Mouse (Mus musculus): ENCODE results near the gene Esr1. TPM values are rescaled to one million over a fixed set of nuclear protein-coding genes. Genes with fewer than 3 reads are reported as not detected.

The Esr1 gene
- polyA plus RNA-seq, 1 experiment = not detected

DNA sequence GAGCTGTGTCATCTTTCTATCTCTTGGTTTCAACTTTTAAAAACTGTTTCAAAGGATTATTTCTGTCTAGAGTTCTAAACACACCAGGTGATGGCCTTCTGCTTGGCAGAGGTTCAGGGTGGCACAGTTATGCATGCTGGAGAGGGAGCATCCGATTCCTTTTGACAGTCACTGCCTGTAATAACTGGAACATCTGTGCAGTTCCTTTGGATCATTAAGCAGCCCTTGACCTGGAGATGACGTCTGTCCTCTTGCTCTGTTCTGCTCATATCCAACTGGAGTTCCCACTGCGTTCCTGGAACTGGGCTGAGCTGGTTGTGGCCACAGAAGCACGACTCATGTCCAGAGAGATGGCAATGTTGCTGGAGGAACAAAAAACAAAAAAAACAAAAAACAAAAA is 21.8 kb upstream of the Esr1 start:
- TF ChIP-seq POLR2A (IDR thresholded peaks at IDR 0.05; ENCODE audit: insufficient read depth, low read length) (no peak), EP300 (IDR thresholded peaks at IDR 0.05; ENCODE audit: insufficient read depth, low read depth, low read length) (no peak), CTCF (IDR thresholded peaks at IDR 0.05; ENCODE audit: low read depth, low read length) (no peak)
- Histone ChIP-seq H3K4me1 (ENCODE audit: control insufficient read depth, insufficient read depth, low read length) (no peaks in the 10 kb centered on the region), H3K9ac (ENCODE audit: low read depth, poor library complexity, severe bottlenecking) (no peak overlapping the region), H3K27me3 (ENCODE audit: control insufficient read depth, insufficient read depth, low read length, poor library complexity, severe bottlenecking) (no peaks in the 10 kb centered on the region), H3K4me3 (ENCODE audit: low read depth, low read length) (no peak overlapping the region), H3K36me3 (ENCODE audit: control insufficient read depth, insufficient read depth, low read length, poor library complexity, severe bottlenecking) (no peaks in the 10 kb centered on the region), H3K9me3 (replicated peaks; ENCODE audit: control insufficient read depth, insufficient read depth, low read length, poor library complexity, severe bottlenecking) (peaks cover 4% of the 10 kb centered on the region; the same call in 1 of the 2 replicates), H3K27ac (ENCODE audit: insufficient read depth, low read length) (no peak overlapping the region)

DNA sequence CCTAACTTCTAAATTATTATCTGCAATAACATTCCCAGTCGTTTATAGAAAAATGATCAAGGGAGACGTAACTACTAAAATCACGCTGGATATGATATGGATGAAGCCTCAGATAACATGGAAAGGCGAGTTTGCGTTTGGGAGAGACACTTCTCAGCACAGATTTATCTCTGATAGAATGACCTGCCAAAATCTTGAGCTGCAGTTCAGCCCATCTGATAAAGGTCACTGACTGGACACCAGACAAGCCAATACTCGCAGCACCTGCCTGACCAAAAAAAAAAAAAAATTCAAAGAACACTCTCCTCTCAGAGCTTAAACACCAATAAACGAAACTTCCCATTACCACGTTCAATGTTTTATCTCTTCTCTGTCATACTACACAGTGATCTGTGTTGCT is 20.4 kb upstream of the Esr1 start:
- no peak overlapping the region for H3K9ac ChIP-seq (ENCODE audit: low read depth, poor library complexity, severe bottlenecking)
- H3K27ac ChIP-seq (ENCODE audit: insufficient read depth, low read length) = no peak overlapping the region
- no peak for TF ChIP-seq EP300 (IDR thresholded peaks at IDR 0.05; ENCODE audit: insufficient read depth, low read depth, low read length)
- TF ChIP-seq POLR2A (IDR thresholded peaks at IDR 0.05; ENCODE audit: insufficient read depth, low read length) = no peak
- no peak for TF ChIP-seq CTCF (IDR thresholded peaks at IDR 0.05; ENCODE audit: low read depth, low read length)
- H3K36me3 ChIP-seq (ENCODE audit: control insufficient read depth, insufficient read depth, low read length, poor library complexity, severe bottlenecking) = no peaks in the 10 kb centered on the region
- H3K9me3 ChIP-seq (replicated peaks; ENCODE audit: control insufficient read depth, insufficient read depth, low read length, poor library complexity, severe bottlenecking) = peaks cover 4% of the 10 kb centered on the region; the same call in 1 of the 2 replicates
- H3K27me3 ChIP-seq (ENCODE audit: control insufficient read depth, insufficient read depth, low read length, poor library complexity, severe bottlenecking) = no peaks in the 10 kb centered on the region
- no peak overlapping the region for H3K4me3 ChIP-seq (ENCODE audit: low read depth, low read length)
- no peaks in the 10 kb centered on the region for H3K4me1 ChIP-seq (ENCODE audit: control insufficient read depth, insufficient read depth, low read length)

DNA sequence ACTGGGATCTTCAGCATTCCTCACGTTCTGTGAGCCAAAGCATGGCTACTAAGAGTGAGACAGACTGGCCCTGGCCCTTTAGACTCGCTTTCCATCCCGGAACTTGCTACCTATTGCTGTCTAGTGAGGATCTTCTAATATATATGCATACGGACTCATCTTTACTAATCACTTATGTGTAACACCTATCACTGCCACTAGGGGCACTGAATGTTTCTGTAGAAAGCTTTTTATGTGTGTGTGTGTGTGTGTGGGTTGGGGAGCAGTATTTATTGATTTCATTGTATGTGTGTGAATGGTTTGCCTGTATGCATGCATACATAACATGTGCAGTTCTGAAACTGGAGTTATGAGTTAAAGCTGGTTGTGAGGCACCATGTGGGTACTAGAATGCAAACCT is 17.6 kb upstream of the Esr1 start:
- H3K9me3 ChIP-seq (replicated peaks; ENCODE audit: control insufficient read depth, insufficient read depth, low read length, poor library complexity, severe bottlenecking) = no peaks in the 10 kb centered on the region
- H3K27me3 ChIP-seq (ENCODE audit: control insufficient read depth, insufficient read depth, low read length, poor library complexity, severe bottlenecking) = no peaks in the 10 kb centered on the region
- TF ChIP-seq POLR2A (IDR thresholded peaks at IDR 0.05; ENCODE audit: insufficient read depth, low read length) (no peak), EP300 (IDR thresholded peaks at IDR 0.05; ENCODE audit: insufficient read depth, low read depth, low read length) (no peak), CTCF (IDR thresholded peaks at IDR 0.05; ENCODE audit: low read depth, low read length) (no peak)
- H3K27ac ChIP-seq (ENCODE audit: insufficient read depth, low read length) = no peak overlapping the region
- no peaks in the 10 kb centered on the region for H3K36me3 ChIP-seq (ENCODE audit: control insufficient read depth, insufficient read depth, low read length, poor library complexity, severe bottlenecking)
- no peaks in the 10 kb centered on the region for H3K4me1 ChIP-seq (ENCODE audit: control insufficient read depth, insufficient read depth, low read length)
- H3K4me3 ChIP-seq (ENCODE audit: low read depth, low read length) = no peak overlapping the region
- no peak overlapping the region for H3K9ac ChIP-seq (ENCODE audit: low read depth, poor library complexity, severe bottlenecking)

DNA sequence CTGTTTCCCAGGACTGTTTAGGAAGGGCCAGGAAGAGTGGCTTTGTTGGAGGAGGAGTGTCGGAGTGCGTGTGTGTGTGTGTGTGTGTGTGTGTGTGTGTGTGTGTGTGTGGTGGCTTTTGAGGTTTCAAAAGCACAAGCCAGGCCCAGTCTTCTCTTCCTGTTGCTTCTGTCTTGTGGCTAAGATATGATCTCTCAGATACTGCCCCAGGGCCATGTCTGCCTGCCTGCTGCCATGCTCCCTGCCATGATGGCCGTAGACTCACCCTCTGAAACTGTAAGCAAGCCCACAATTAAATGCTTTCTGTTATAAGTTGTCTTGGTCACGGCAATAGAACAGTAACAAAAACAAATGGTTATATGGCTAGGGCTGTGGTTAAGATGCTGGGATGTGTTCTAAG is 14.2 kb upstream of the Esr1 start:
- no peak for TF ChIP-seq CTCF (IDR thresholded peaks at IDR 0.05; ENCODE audit: low read depth, low read length)
- Histone ChIP-seq H3K4me1 (ENCODE audit: control insufficient read depth, insufficient read depth, low read length) (no peaks in the 10 kb centered on the region), H3K9me3 (replicated peaks; ENCODE audit: control insufficient read depth, insufficient read depth, low read length, poor library complexity, severe bottlenecking) (no peaks in the 10 kb centered on the region), H3K4me3 (ENCODE audit: low read depth, low read length) (no peak overlapping the region), H3K27ac (ENCODE audit: insufficient read depth, low read length) (no peak overlapping the region), H3K27me3 (ENCODE audit: control insufficient read depth, insufficient read depth, low read length, poor library complexity, severe bottlenecking) (no peaks in the 10 kb centered on the region), H3K36me3 (ENCODE audit: control insufficient read depth, insufficient read depth, low read length, poor library complexity, severe bottlenecking) (no peaks in the 10 kb centered on the region), H3K9ac (ENCODE audit: low read depth, poor library complexity, severe bottlenecking) (no peak overlapping the region)

DNA sequence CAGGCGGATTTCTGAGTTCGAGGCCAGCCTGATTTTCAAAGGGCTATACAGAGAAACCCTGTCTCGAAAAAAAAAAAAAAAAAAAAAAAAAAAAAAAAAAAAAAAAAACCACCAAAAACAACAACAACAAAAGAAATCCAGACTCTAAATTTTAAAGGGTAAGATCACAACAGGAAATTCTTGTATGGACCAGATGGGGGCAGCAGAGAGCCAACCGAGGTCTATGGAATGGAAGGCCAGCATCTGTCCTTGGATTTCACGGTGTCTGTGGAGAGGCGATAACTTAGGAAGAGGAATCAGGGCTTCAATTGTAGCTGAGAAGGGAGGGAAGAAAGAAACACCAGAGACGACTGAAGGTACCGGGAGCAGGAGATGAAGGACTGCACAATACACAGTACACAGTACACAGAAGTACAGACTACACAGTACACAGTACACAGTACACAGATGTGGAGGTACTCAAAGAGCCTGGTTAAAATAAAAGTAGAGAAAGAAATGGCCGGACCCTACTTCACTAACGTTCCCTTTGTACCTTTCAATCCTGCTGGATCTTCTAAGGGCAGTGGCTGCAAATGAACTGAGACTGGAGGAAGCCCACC is 13.1 kb upstream of the Esr1 start:
- Histone ChIP-seq H3K9ac (ENCODE audit: low read depth, poor library complexity, severe bottlenecking) (no peak overlapping the region), H3K27ac (ENCODE audit: insufficient read depth, low read length) (no peak overlapping the region), H3K4me3 (ENCODE audit: low read depth, low read length) (no peak overlapping the region), H3K36me3 (ENCODE audit: control insufficient read depth, insufficient read depth, low read length, poor library complexity, severe bottlenecking) (no peaks in the 10 kb centered on the region), H3K27me3 (ENCODE audit: control insufficient read depth, insufficient read depth, low read length, poor library complexity, severe bottlenecking) (no peaks in the 10 kb centered on the region), H3K4me1 (ENCODE audit: control insufficient read depth, insufficient read depth, low read length) (no peaks in the 10 kb centered on the region), H3K9me3 (replicated peaks; ENCODE audit: control insufficient read depth, insufficient read depth, low read length, poor library complexity, severe bottlenecking) (no peaks in the 10 kb centered on the region)
- no peak for TF ChIP-seq EP300 (IDR thresholded peaks at IDR 0.05; ENCODE audit: insufficient read depth, low read depth, low read length)
- TF ChIP-seq POLR2A (IDR thresholded peaks at IDR 0.05; ENCODE audit: insufficient read depth, low read length) = no peak
- peak; percentile 52 for TF ChIP-seq CTCF (IDR thresholded peaks at IDR 0.05; ENCODE audit: low read depth, low read length)

DNA sequence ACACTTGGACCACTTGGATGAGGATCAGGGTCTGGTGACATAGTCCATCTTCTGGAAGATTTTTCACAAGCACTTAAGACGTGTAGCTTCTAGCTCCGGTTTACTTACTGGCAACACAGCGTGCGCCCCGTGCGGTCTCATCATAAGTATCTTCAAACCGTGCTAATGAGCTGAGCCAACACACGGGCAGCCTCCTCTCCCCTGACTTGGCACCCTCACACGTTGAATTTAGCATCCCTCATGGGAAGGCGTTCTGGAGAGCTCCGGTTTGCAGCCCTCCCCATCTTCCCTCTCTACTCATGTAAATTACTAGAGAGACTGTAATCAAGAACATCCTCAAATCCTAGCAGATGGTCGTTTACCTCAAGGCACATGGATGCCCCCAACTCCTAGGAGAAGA is 12.5 kb upstream of the Esr1 start:
- TF ChIP-seq EP300 (IDR thresholded peaks at IDR 0.05; ENCODE audit: insufficient read depth, low read depth, low read length) (no peak), CTCF (IDR thresholded peaks at IDR 0.05; ENCODE audit: low read depth, low read length) (no peak), POLR2A (IDR thresholded peaks at IDR 0.05; ENCODE audit: insufficient read depth, low read length) (no peak)
- Histone ChIP-seq H3K4me3 (ENCODE audit: low read depth, low read length) (no peak overlapping the region), H3K4me1 (ENCODE audit: control insufficient read depth, insufficient read depth, low read length) (no peaks in the 10 kb centered on the region), H3K27ac (ENCODE audit: insufficient read depth, low read length) (no peak overlapping the region), H3K36me3 (ENCODE audit: control insufficient read depth, insufficient read depth, low read length, poor library complexity, severe bottlenecking) (no peaks in the 10 kb centered on the region), H3K9me3 (replicated peaks; ENCODE audit: control insufficient read depth, insufficient read depth, low read length, poor library complexity, severe bottlenecking) (no peaks in the 10 kb centered on the region), H3K9ac (ENCODE audit: low read depth, poor library complexity, severe bottlenecking) (no peak overlapping the region), H3K27me3 (ENCODE audit: control insufficient read depth, insufficient read depth, low read length, poor library complexity, severe bottlenecking) (no peaks in the 10 kb centered on the region)
